Mouse (Mus musculus): ENCODE results near the gene Stx7.
"Not testable (repeated sequence)": the region's sequence is repeated elsewhere in the genome, so short reads cannot be mapped to it uniquely, and the experiment has no call there.

Gene Stx7
- long read RNA-seq, experiment 1, transcript Stx7-201 (10 exons, 2,502 nt): minor isoform, 14 of 155 reads
- long read RNA-seq, experiment 1, transcript Stx7-205 (10 exons, 3,435 nt): major isoform, 120 of 155 reads
- long read RNA-seq, experiment 1, partial matches to known transcripts: 6 of 155 reads
- long read RNA-seq, experiment 1, other reads (novel, unspliced or antisense): 15 of 155 reads
- long read RNA-seq, experiment 2, transcript Stx7-205 (10 exons, 3,435 nt): major isoform, 210 of 278 reads
- long read RNA-seq, experiment 2, transcript Stx7-201 (10 exons, 2,502 nt): minor isoform, 28 of 278 reads
- long read RNA-seq, experiment 2, partial matches to known transcripts: 24 of 278 reads
- long read RNA-seq, experiment 2, other reads (novel, unspliced or antisense): 16 of 278 reads

DNA sequence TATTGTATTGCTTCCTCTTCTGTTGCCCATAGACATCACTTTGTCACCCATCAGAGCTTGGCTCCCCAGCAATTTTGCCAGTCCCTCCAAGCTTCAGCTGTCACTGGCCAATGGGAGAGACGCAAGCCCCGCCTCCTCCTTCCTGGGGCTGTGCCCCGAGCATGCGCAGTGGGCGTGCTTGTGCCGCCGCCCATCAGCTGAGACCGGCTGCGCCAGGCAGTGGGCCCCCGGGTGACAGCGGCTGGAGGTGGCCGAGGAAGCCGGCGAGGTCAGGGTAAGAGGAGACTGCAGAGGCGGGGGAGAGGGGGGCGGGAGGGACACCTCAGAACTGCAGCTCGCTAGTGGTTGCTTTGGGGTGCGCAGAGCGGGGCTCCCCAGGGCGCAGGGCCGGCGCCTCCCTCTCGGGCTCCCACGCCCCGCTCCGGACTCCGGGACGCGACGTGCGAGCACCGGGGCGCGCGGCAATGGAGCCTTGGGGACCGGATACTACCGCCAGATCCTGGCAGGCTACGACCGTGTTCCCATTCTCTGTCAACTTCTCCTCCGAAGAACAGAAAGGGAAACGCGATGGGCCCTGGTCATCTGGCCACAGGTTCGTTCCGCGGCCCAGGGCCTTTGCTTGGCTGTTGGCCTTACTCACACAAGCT is at the start of gene Stx7:
TSS of gene Stx7 (plus strand) at position 168 of the 647 bp plus-strand sequence.
- intact Hi-C loops (cut with DNase I): no loop called here

- intact Hi-C loops (cut with DNase I): not testable (repeated sequence)
Measured at GRCm38 (mm10) chr10:24101812-24102211, 47.3 kb upstream of the Stx7 start, which contains the start of gene Taar8c. Gene Taar8c, minus strand, starts transcription at chr10:24101912.

DNA sequence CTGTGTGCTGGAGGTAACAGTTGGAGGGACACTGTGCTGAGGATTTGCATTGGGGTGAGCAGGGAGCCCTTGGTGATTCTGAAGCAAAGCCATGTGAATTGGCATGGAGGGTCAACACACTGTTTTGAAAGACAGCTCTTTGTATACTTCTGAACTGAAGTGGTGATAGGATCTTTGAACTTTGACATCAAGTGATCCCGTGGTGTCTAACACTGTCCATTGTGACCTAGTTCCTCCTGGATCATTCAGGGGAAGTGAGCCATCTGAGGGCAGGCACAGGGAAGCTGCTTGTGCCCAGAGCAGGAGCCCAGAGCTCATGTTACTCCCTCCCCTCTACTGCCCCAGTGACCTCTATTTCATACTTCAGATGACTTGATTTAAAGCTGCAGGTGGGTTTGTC is 45.8 kb upstream of the Stx7 start:
- intact Hi-C loops (cut with DNase I): not testable (repeated sequence)

- intact Hi-C loops (cut with DNase I): no loop called here
Measured at GRCm38 (mm10) chr10:24107747-24108146, 41.4 kb upstream of the Stx7 start.

- intact Hi-C loops (cut with DNase I): no loop called here
Measured at GRCm38 (mm10) chr10:24108236-24108635, 40.9 kb upstream of the Stx7 start.

- intact Hi-C loops (cut with DNase I): not testable (repeated sequence)
Measured at GRCm38 (mm10) chr10:24109434-24109833, 39.7 kb upstream of the Stx7 start, which contains the start of gene Taar9. Gene Taar9, minus strand, starts transcription at chr10:24109534.

DNA sequence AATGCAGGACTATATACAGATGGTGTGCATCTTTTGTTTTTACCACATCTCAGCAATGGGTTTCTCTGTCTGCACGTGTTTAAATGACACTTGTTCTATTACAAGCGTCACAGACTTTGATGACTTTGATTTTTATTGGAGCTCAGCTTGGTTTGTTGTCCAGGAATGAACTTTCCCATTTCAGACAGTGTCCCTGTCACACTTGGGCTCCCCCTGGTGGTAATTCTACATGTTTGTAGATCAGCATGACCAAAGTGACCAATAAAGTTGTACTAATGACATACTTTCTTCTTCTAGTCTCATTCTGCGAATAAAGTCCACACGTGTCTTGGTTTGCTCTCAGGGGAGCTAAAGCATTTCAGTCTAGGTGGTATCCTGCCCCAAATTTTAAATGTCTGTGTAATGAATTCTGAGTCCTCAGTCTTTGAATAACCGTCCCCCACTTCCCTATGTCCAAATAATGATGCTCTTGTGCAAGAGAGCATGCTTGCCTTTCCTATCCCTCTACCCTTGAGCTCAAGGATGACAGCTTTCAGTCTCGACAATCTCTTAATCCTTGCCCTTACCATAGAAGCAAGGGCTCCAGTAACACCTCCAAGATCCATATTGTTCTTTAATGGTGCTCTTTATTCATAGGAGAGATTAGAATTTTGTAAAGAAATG is 37.9 kb upstream of the Stx7 start:
- intact Hi-C loops (cut with DNase I): no loop called here

DNA sequence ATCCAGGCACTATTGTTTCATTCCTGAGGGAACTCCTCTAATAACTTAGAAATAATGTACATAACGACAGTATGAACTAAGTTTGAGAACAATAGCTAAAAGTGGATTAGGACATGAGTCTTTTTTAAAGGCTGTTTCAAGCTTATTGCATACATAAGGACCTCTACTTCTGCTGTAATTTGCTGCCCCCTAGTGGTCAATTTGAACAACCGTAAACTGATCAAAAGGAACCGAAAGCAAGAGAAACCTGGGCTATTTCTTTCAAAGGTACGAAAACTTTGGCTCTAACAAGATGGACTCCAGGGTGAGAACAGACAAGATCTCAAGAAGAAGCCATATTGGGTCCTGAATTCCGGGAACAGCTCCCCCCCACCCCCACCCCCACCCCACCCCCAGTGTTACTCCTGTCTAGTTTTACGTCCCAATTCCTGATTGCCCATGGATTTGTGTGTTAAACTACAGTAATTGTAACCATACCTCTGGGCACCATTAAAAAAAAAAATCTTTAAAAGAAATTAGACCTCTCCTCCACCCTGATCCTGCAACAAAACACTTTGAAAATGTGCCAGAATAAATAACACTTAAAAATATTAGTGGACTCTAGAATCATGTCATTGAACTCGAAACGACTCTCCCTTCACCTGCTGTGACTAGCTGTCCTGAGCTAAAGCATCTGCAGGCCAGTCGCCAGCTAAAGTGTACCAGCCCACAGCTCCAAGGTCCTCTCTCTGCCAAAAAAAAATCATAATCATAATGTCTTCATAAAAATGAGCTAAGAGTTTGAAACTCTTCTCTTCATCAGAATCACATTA is 17.4 kb upstream of the Stx7 start:
- intact Hi-C loops (cut with DNase I): loop anchor here (5.0 kb wide), 1 partner anchor 319 kb away; no protein-coding TSS in a partner anchor

GRCm38 (mm10) chr10:24132273-24132672 is 16.8 kb upstream of the Stx7 start:
- intact Hi-C loops (cut with DNase I): loop anchor here (5.0 kb wide), 1 partner anchor 320 kb away; no protein-coding TSS in a partner anchor

DNA sequence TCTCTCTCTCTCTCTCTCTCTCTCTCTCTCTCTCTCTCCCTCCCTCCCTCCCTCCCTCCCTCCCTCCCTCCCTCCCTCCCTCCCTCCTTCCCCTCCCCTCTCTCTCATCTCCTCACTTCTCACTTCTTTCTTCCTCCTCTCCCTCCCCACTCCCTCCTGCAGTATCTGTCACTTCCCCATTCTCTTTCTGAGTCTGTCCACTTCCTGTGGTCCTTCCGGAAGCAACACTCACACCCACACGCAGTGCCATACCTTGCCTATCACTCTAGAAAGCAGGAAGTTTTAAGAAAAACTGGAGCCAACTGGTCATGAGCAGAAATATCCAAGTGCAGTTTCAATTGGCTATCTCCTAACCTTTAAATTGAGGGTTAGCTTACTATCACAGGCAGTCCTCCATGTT is 16.0 kb upstream of the Stx7 start:
- intact Hi-C loops (cut with DNase I): loop anchor here (5.0 kb wide), 1 partner anchor 321 kb away; no protein-coding TSS in a partner anchor

DNA sequence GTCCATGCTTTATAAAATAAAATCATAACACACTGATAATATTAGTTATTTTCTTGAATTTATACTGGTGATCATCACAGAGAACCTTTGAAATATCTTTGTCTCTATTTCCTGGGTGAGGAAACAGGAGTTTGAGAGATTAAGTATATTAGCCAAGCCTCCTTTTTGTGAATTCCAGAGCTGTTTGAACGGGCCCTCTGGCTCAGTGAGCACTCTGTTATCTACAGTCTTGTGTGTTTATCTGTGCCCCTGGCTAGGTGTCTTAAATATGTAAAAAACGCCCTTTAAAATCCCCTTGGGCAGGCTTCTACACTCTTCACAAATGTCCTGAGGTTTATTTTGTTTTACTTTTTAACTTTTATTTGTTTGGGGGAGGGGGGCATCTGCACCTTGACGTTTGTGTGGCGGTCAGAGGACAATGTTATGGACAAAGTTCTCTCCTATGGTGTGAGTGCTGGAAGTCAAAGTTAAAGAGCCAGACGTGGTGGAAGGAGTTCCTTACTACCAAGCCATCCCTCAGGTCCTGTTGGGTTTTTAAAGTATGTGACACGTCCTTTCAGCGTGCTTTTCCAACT is 14.9 kb upstream of the Stx7 start:
- intact Hi-C loops (cut with DNase I): loop anchor here (5.0 kb wide), 1 partner anchor 322 kb away; no protein-coding TSS in a partner anchor

- intact Hi-C loops (cut with DNase I): no loop called here
Measured at GRCm38 (mm10) chr10:24138623-24139261, 10.4 kb upstream of the Stx7 start.

DNA sequence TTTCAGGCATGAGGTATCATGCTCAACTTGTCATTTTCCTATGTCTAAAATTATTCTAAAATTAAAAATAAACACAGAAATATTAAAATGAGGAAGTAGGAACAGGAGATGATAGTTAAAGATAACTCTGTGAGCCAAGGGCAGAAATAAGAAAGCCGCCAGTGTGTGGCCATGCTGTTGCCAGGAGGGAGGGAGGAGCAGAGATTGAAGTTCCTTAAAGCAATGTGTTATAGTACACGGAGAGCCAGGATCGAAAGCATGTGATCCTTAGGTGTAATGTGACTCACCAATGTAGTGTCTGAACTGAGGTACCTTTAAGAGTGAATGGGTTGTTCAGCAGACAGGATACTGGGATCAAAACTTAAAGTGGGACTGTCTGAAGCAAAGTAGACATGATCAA is 6.4 kb upstream of the Stx7 start:
- intact Hi-C loops (cut with DNase I): no loop called here

- intact Hi-C loops (cut with DNase I): no loop called here
Measured at GRCm38 (mm10) chr10:24150086-24150485, 984 bp downstream of the Stx7 start.

GRCm38 (mm10) chr10:24158470-24159254 is 9.6 kb downstream of the Stx7 start:
- intact Hi-C loops (cut with DNase I): no loop called here

- intact Hi-C loops (cut with DNase I): no loop called here
Measured at GRCm38 (mm10) chr10:24159575-24159974, 10.5 kb downstream of the Stx7 start.

GRCm38 (mm10) chr10:24160349-24160748 is 11.2 kb downstream of the Stx7 start:
- intact Hi-C loops (cut with DNase I): no loop called here

- intact Hi-C loops (cut with DNase I): no loop called here
Measured at GRCm38 (mm10) chr10:24164137-24164908, 15.2 kb downstream of the Stx7 start.
